Mouse (Mus musculus) forebrain, embryonic 12.5 days (tissue): ENCODE results near the gene Prelid3b. TPM values are rescaled to one million over a fixed set of nuclear protein-coding genes. Genes with fewer than 3 reads are reported as not detected.

ENCODE experiments used
- ATAC-seq: fragments of 200-750 bp; cut with Nextera tagmentation; 2 replicates; pipeline ENCODE4 v1.8.0; 2017; ENCODE audit warnings: moderate TSS enrichment; ENCODE audit not compliant: low FRiP score
- H3K27ac ChIP-seq: fragments of 300-500 bp; sonication (generic); 2 replicates; pipeline ENCODE4 v1.5.1; 2016; ENCODE audit warnings: mild to moderate bottlenecking
- H3K27me3 ChIP-seq: fragments of 300-500 bp; sonication (generic); 2 replicates; pipeline ENCODE4 v1.6.1; 2016; ENCODE audit warnings: mild to moderate bottlenecking
- H3K36me3 ChIP-seq: fragments of 300-500 bp; sonication (generic); replicated peaks from 2 replicates; pipeline ENCODE4 v1.6.1; 2016; ENCODE audit warnings: mild to moderate bottlenecking
- H3K4me1 ChIP-seq: fragments of 300-500 bp; sonication (generic); 2 replicates; pipeline ENCODE4 v1.6.1; 2016
- H3K4me2 ChIP-seq: fragments of 300-500 bp; sonication (generic); 2 replicates; pipeline ENCODE4 v1.6.1; 2016; ENCODE audit warnings: mild to moderate bottlenecking, moderate library complexity
- H3K4me3 ChIP-seq: fragments of 300-500 bp; sonication (generic); replicated peaks from 2 replicates; pipeline ENCODE4 v1.5.1; 2016; ENCODE audit warnings: mild to moderate bottlenecking
- H3K9ac ChIP-seq: fragments of 300-500 bp; sonication (generic); 2 replicates; pipeline ENCODE4 v1.6.1; 2016; ENCODE audit warnings: mild to moderate bottlenecking
- H3K9me3 ChIP-seq: fragments of 300-500 bp; sonication (generic); 2 replicates; pipeline ENCODE4 v1.6.1; 2016
- WGBS: fragments of 180-500 bp; shearing (Covaris S2); methylation state at CpG from one replicate; pipeline ENCODE4 v1.1.7; 2016; 5-methylcytosine and 5-hydroxymethylcytosine counted together
- polyA plus RNA-seq: library from polyadenylated mRNA; unstranded; fragments of >200 nt; fragmentation: Nextera tagmentation; extraction: Ambion mirVana; gene quantifications from 2 replicates; pipeline ENCODE4 v1.2.1, GENCODE M21; 2016

Prelid3b gene
- polyA plus RNA-seq, 1 experiment from 2014 or later, result 114 TPM

GRCm38 (mm10) chr2:174492858-174493257 lies 20.0 kb upstream of the Prelid3b start:
- Histone ChIP-seq H3K9ac (no peak overlapping the region), H3K4me1 (no peaks in the 10 kb centered on the region), H3K27me3 (no peaks in the 10 kb centered on the region), H3K4me3 (no peak overlapping the region), H3K36me3 (no peaks in the 10 kb centered on the region), H3K9me3 (no peaks in the 10 kb centered on the region), H3K27ac (no peak overlapping the region), H3K4me2 (no peak overlapping the region)
- no peak for ATAC-seq
- 60% methylated on average over 2 of the region's 2 CpGs for WGBS

- ATAC-seq, result no peak
These were observed 14.1 kb upstream of the Prelid3b start for GRCm38 (mm10) chr2:174487005-174487404.

DNA sequence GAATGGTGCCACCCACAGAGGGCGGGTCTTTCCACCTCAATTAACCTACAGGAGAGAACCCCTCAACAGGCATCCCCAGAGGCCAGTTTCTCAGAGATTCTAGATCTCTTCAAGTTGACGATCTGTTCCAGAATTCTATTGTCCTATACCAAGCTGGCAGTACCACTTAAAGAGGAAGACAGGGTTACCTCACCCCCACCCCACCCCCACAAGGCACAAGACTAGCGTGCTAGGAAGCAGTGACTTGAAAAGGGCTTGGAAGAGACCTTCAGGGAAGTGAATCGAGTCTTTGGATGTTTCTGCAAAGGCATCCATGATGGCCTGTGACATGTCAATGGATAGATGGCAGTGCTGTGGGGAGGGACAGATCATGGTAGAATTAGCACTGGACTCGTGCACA lies 5.9 kb upstream of the Prelid3b start:
- H3K4me1 ChIP-seq, result no peaks in the 10 kb centered on the region
- 68% methylated on average over 5 of the region's 5 CpGs for WGBS
- no peak overlapping the region for H3K4me2 ChIP-seq
- no peaks in the 10 kb centered on the region for H3K36me3 ChIP-seq
- no peak overlapping the region for H3K9ac ChIP-seq
- no peak overlapping the region for H3K27ac ChIP-seq
- H3K27me3 ChIP-seq, result no peaks in the 10 kb centered on the region
- no peaks in the 10 kb centered on the region for H3K9me3 ChIP-seq
- no peak for ATAC-seq
- H3K4me3 ChIP-seq, result no peak overlapping the region

More at GRCm38 (mm10) chr2:174487005-174487404, 14.1 kb upstream of the Prelid3b start:
- Histone ChIP-seq H3K4me2 (no peak overlapping the region), H3K4me1 (no peaks in the 10 kb centered on the region), H3K4me3 (no peak overlapping the region), H3K27me3 (no peaks in the 10 kb centered on the region), H3K27ac (no peak overlapping the region), H3K9me3 (no peaks in the 10 kb centered on the region), H3K9ac (no peak overlapping the region), H3K36me3 (no peaks in the 10 kb centered on the region)
- WGBS, result 86% methylated on average over 5 of the region's 5 CpGs

DNA sequence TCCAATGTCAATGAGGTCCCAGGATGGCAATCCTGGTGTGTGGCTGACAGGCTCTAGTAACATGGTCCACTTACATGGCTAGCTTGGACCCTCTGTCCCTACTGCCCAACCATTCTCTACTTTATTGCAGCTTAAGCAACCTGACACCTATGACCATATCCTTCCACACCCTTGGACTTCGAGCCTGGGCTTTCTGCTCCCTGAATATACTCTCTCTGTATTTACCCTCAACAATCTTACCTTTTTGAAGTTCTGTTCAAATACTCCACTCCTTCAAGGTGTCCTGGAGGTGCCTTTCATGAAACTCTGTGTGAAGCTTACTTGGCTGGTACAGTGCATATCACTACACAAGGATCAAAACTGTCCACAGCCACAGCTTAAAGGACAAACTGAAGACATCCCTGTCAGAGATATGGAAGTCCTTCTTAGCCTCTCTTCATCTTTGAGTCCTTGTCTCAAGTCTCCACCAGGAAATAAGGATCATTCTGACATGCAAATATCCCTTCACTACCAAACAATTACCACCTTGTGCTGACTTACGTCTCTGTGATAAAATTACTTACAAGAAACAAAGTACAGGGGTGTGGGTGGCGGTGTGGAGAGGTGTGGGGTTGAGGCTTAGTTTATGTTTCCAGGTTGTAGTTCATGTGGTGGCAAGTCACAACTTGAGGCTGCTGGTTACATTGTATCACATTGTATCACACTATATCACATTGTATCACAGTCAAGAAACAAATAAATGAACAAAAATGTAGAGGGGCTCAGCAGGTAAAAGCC lies 4.8 kb upstream of the Prelid3b start:
- H3K4me3 ChIP-seq, result no peak overlapping the region
- no peaks in the 10 kb centered on the region for H3K36me3 ChIP-seq
- peaks cover 5% of the 10 kb centered on the region for H3K4me1 ChIP-seq
- WGBS, result 88% methylated on average over 3 of the region's 3 CpGs
- H3K27me3 ChIP-seq, result no peaks in the 10 kb centered on the region
- H3K4me2 ChIP-seq, result no peak overlapping the region
- no peaks in the 10 kb centered on the region for H3K9me3 ChIP-seq
- H3K27ac ChIP-seq, result no peak overlapping the region
- no peak for ATAC-seq
- no peak overlapping the region for H3K9ac ChIP-seq

DNA sequence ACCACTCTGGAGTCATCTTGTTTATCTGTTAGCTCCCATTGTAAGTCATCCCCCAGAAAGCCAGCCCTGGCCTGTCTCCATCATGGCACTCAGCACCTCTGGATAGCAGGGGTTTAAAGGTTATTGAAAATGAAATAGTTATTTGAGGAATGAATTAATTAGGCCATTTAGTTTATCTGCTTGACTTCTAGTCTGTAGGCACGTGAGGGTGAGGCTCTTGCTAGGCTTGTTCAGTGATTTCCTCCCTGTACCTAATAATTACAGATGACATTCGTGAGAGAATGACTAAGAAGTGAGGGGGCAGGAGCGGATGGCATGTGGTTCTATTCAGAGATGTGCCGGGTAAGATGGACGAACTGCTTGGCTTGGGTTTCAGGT lies 658 bp upstream of the Prelid3b start:
- H3K4me3 ChIP-seq, result peak overlapping the region; percentile 70
- H3K36me3 ChIP-seq, result peaks cover 8% of the 10 kb centered on the region
- ATAC-seq, result no peak; the same call in 1 of the 2 replicates
- H3K27ac ChIP-seq, result peak overlapping the region; percentile 79; the same call in 1 of the 2 replicates
- H3K9me3 ChIP-seq, result no peaks in the 10 kb centered on the region
- WGBS, result 81% methylated on average over 5 of the region's 5 CpGs
- H3K4me2 ChIP-seq, result peak overlapping the region; percentile 75
- H3K27me3 ChIP-seq, result no peaks in the 10 kb centered on the region
- H3K4me1 ChIP-seq, result peaks cover 15% of the 10 kb centered on the region
- peak overlapping the region; percentile 75 for H3K9ac ChIP-seq

- H3K36me3 ChIP-seq, result peaks cover 13% of the 10 kb centered on the region
- H3K9ac ChIP-seq, result peak overlapping the region; percentile 75
- H3K9me3 ChIP-seq, result no peaks in the 10 kb centered on the region
- peak overlapping the region; percentile 79 for H3K27ac ChIP-seq
- no peak; the same call in 1 of the 2 replicates for ATAC-seq
- H3K4me2 ChIP-seq, result peak overlapping the region; percentile 75
- peak overlapping the region; percentile 70 for H3K4me3 ChIP-seq
- WGBS, result 9% methylated on average over 30 of the region's 30 CpGs
- H3K4me1 ChIP-seq, result peaks cover 15% of the 10 kb centered on the region
- H3K27me3 ChIP-seq, result no peaks in the 10 kb centered on the region
These were observed 474 bp downstream of the Prelid3b start for GRCm38 (mm10) chr2:174472407-174472806.

GRCm38 (mm10) chr2:174470786-174471405 lies 2.0 kb downstream of the Prelid3b start:
- H3K36me3 ChIP-seq, result peaks cover 26% of the 10 kb centered on the region
- H3K9me3 ChIP-seq, result no peaks in the 10 kb centered on the region
- H3K4me2 ChIP-seq, result no peak overlapping the region
- no peak for ATAC-seq
- H3K9ac ChIP-seq, result no peak overlapping the region
- 98% methylated on average over 7 of the region's 7 CpGs for WGBS
- no peaks in the 10 kb centered on the region for H3K27me3 ChIP-seq
- H3K4me3 ChIP-seq, result no peak overlapping the region
- H3K4me1 ChIP-seq, result peaks cover 15% of the 10 kb centered on the region
- H3K27ac ChIP-seq, result no peak overlapping the region

- H3K4me3 ChIP-seq, result no peak overlapping the region
- WGBS, result 92% methylated on average over 4 of the region's 4 CpGs
- no peak overlapping the region for H3K9ac ChIP-seq
- no peak for ATAC-seq
- no peaks in the 10 kb centered on the region for H3K27me3 ChIP-seq
- H3K36me3 ChIP-seq, result peaks cover 31% of the 10 kb centered on the region
- H3K4me2 ChIP-seq, result no peak overlapping the region
- H3K9me3 ChIP-seq, result no peaks in the 10 kb centered on the region
- H3K27ac ChIP-seq, result no peak overlapping the region
- peaks cover 15% of the 10 kb centered on the region for H3K4me1 ChIP-seq
These were observed 2.5 kb downstream of the Prelid3b start for GRCm38 (mm10) chr2:174470333-174470732.

- no peaks in the 10 kb centered on the region for H3K9me3 ChIP-seq
- peak within 1 kb of the TSS; percentile 75 for H3K9ac ChIP-seq
- peak within 1 kb of the TSS; percentile 94 for H3K4me2 ChIP-seq
- peak; percentile 100 for ATAC-seq
- peak within 1 kb of the TSS; percentile 81 for H3K4me3 ChIP-seq
- peaks cover 15% of the 10 kb centered on the region for H3K4me1 ChIP-seq
- H3K27me3 ChIP-seq, result no peaks in the 10 kb centered on the region
- H3K27ac ChIP-seq, result peak within 1 kb of the TSS; percentile 56; the same call in 1 of the 2 replicates
- 2% methylated on average over 48 of the region's 48 CpGs for WGBS
- H3K36me3 ChIP-seq, result peaks cover 49% of the 10 kb centered on the region
These were observed 8.9 kb downstream of the Prelid3b start, which contains the start of gene Atp5e for GRCm38 (mm10) chr2:174463789-174464523. Atp5e (minus strand) TSS chr2:174464105.

GRCm38 (mm10) chr2:174463370-174463769 lies 9.5 kb downstream of the Prelid3b start:
- ATAC-seq, result peak; percentile 33
- Histone ChIP-seq H3K36me3 (peaks cover 45% of the 10 kb centered on the region), H3K4me2 (peak overlapping the region; percentile 94), H3K27ac (0 out of 2 replicates have a peak overlapping the region, but pooled peaks have one; percentile 56), H3K4me3 (peak overlapping the region; percentile 81), H3K4me1 (peaks cover 15% of the 10 kb centered on the region), H3K9me3 (no peaks in the 10 kb centered on the region), H3K27me3 (no peaks in the 10 kb centered on the region), H3K9ac (peak overlapping the region; percentile 75)
- 46% methylated on average over 10 of the region's 10 CpGs for WGBS

GRCm38 (mm10) chr2:174459365-174459764 lies 13.5 kb downstream of the Prelid3b start:
- no peak overlapping the region for H3K4me2 ChIP-seq
- H3K9ac ChIP-seq, result no peak overlapping the region
- no peaks in the 10 kb centered on the region for H3K9me3 ChIP-seq
- peaks cover 15% of the 10 kb centered on the region for H3K4me1 ChIP-seq
- no peak overlapping the region for H3K4me3 ChIP-seq
- no peak for ATAC-seq
- H3K27ac ChIP-seq, result no peak overlapping the region
- H3K27me3 ChIP-seq, result no peaks in the 10 kb centered on the region
- WGBS, result 71% methylated on average over 2 of the region's 2 CpGs
- peaks cover 23% of the 10 kb centered on the region for H3K36me3 ChIP-seq

GRCm38 (mm10) chr2:174453681-174454080 lies 19.2 kb downstream of the Prelid3b start:
- no peaks in the 10 kb centered on the region for H3K4me1 ChIP-seq
- no peak for ATAC-seq
- WGBS, result 75% methylated on average over 7 of the region's 7 CpGs

More at GRCm38 (mm10) chr2:174453681-174454080, 19.2 kb downstream of the Prelid3b start:
- Histone ChIP-seq H3K36me3 (no peaks in the 10 kb centered on the region), H3K9ac (no peak overlapping the region), H3K27ac (no peak overlapping the region), H3K4me3 (no peak overlapping the region), H3K4me2 (no peak overlapping the region), H3K27me3 (no peaks in the 10 kb centered on the region), H3K9me3 (no peaks in the 10 kb centered on the region)
